Mouse (Mus musculus): ENCODE data around the gene Ascl5.

GRCm38 (mm10) chr1:136061790-136062141 lies 11.2 kb downstream of the Ascl5 start:
- TF ChIP-seq CTCF (IDR thresholded peaks at IDR 0.05; ENCODE audit: low read depth) (no peak), EP300 (IDR thresholded peaks at IDR 0.05; ENCODE audit: low read depth) (no peak)

Data from heart, postnatal 0 days (tissue).